Mouse (Mus musculus) heart, postnatal 10 days (tissue): ENCODE measurements around the gene Pacrg. TPM values are rescaled to one million over a fixed set of nuclear protein-coding genes. Genes with fewer than 3 reads are reported as not detected.

Experiments used
- DNase-seq, 2 experiments: peaks; one replicate each; pipeline ENCODE4 v3.0.0; 2021
- intact Hi-C: fragments of 180-260 bp; cut with DNase I; formaldehyde crosslinking; loops from one replicate; pipeline ENCODE4 v1.15.1; 2025
- total RNA-seq, 2 experiments: library from RNA; stranded (reverse); gene quantifications; 2 replicates each; pipeline ENCODE4 v1.2.3; 2021

The Pacrg gene
- total RNA-seq, 2 experiments from 2014 or later, result 0.60 to 1.5 TPM

- no peak for DNase-seq
- intact Hi-C loops, result loop anchor here (2.0 to 10.0 kb wide), 2 partner anchors 15 to 351 kb away; no protein-coding TSS in a partner anchor
Observed at GRCm38 (mm10) chr17:10393766-10394165, 446.3 kb downstream of the Pacrg start.

GRCm38 (mm10) chr17:10392342-10393034 lies 447.6 kb downstream of the Pacrg start:
- DNase-seq, result no peak
- intact Hi-C loops, result loop anchor here (10.0 kb wide), 1 partner anchor 352 kb away; no protein-coding TSS in a partner anchor

DNA sequence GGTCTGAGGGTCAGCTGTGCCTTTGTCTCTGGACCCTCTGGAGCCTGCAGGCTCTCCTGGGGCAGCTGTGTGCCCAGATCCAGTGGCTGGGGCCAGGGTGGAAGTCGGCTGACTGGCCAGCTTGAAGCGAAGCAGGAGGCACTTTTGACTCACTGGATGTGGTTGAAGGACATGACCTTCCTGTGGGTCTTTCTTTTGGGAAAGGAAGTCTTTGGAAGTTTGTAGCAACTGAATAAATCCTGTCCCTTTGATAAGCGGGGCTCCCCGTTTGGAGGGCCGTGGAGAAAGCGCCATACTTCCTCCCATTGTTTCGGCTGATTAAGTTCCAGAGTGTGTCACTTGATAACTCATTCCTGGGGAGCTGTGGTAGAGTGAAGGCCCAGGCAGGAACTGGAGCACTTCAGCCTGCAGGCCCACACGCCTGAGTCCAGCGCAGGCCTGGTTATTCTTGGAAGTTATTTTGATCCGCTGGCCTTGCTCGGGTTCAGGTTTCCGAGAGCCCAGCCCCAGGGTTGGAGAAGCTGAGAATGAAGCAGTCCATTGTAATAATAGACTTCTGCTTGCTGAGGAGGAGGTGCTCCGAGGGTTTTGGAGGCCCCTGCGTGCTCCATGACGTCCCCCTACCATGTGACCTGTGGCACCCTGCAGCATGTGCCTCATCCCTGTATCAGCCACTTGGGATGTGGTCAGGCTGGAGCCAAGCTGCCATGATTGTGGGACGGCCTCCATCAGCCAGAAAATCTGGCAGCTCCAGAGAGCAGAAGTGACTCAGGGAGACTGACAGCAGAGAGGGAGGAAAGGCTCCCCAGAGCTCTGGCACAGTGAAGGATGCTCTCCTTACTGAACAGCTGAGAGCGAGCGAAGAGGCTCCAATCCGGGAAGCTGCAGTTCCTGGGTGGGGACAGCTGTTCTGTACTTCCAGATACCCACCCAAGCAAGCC lies 449.6 kb downstream of the Pacrg start:
- intact Hi-C loops, result loop anchor here (1.0 to 10.0 kb wide), 4 partner anchors 23 to 354 kb away; no protein-coding TSS in a partner anchor
- DNase-seq, result peak; percentile 87 to 92

DNA sequence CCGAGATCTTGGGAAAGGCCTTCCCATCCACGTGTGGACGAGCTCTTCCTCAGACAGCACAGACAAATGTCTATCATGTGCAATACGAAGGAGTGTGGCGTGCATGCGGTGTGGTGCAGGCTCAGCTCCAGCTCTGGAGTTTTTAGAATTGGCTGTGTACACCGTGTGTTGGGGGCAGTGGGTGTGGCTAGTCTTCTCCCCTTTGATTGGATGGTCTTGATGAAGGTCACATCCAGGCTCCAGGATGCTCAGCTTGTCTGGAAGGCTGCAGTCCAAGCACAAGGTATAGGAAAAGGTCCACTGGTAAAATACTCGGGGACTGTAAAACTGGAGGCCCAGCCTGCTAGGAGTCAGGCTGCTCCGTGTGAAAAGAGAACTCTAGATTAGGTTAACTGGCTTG lies 450.4 kb downstream of the Pacrg start:
- DNase-seq, result peak; percentile 68 to 69
- intact Hi-C loops, result loop anchor here (1.0 to 10.0 kb wide), 4 partner anchors 22 to 355 kb away; no protein-coding TSS in a partner anchor

- no peak for DNase-seq
- intact Hi-C loops, result no loop called here
Observed at GRCm38 (mm10) chr17:10386548-10386947, 453.6 kb downstream of the Pacrg start.

DNA sequence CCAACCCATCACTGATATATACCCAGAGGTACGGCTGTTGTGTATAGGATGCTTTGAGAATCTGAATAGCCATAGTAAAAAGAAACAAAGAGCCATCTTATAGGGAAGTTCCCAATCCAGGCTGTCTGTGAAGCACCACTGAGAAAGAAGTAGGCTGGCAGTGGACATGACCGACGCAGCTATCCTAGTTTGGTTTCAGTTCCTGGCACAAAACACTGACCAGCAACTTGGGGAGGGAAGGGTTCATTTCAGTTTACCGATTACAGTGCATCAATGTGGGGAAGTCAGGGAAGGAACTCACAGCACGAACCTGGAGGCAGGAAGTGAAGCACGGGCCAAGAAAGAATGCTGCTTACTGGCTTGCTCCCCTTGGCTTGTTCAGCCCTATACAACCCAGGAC lies 456.7 kb downstream of the Pacrg start:
- intact Hi-C loops, result no loop called here
- no peak for DNase-seq

- DNase-seq, result peak; percentile 82 to 87
- intact Hi-C loops, result no loop called here
Observed at GRCm38 (mm10) chr17:10378467-10379175, 461.5 kb downstream of the Pacrg start.

DNA sequence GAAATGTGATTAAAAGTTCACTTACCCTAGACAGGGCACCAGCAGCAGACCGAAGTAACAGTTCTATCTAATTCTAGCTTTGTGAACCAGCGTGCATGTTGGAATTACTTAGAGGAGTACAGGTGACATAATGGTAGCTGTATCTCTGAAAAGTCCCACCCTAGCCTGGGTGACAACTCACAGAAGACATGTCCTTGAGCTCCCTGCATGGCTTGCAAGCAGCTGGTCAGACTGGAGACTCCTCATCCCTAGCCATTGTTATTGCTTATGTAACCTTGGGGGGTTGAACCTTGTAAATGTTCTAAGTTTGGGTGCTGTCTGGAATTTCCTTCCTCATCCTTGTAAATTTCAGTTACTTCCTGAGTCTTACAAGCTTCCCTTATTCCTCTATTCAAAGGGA lies 462.5 kb downstream of the Pacrg start:
- no peak for DNase-seq
- intact Hi-C loops, result no loop called here

- DNase-seq, result no peak
- intact Hi-C loops, result loop anchor here (5.0 kb wide), 1 partner anchor 617 kb away; no protein-coding TSS in a partner anchor
Observed at GRCm38 (mm10) chr17:10374316-10374715, 465.8 kb downstream of the Pacrg start.

GRCm38 (mm10) chr17:10373727-10374126 lies 466.4 kb downstream of the Pacrg start:
- intact Hi-C loops, result loop anchor here (2.0 to 5.0 kb wide), 2 partner anchors 119 to 616 kb away; no protein-coding TSS in a partner anchor
- DNase-seq, result no peak

- no peak for DNase-seq
- intact Hi-C loops, result loop anchor here (2.0 to 5.0 kb wide), 2 partner anchors 121 to 615 kb away; no protein-coding TSS in a partner anchor
Observed at GRCm38 (mm10) chr17:10372001-10372785, 467.9 kb downstream of the Pacrg start.

GRCm38 (mm10) chr17:10371472-10371871 lies 468.6 kb downstream of the Pacrg start:
- DNase-seq, result no peak
- intact Hi-C loops, result loop anchor here (5.0 kb wide), 1 partner anchor 614 kb away; no protein-coding TSS in a partner anchor

GRCm38 (mm10) chr17:10370660-10371130 lies 469.4 kb downstream of the Pacrg start:
- intact Hi-C loops, result loop anchor here (5.0 kb wide), 1 partner anchor 613 kb away; no protein-coding TSS in a partner anchor
- DNase-seq, result peak; percentile 63 to 64

GRCm38 (mm10) chr17:10369961-10370659 lies 470.0 kb downstream of the Pacrg start:
- no peak for DNase-seq
- intact Hi-C loops, result loop anchor here (5.0 kb wide), 1 partner anchor 613 kb away; no protein-coding TSS in a partner anchor

- DNase-seq, result no peak
- intact Hi-C loops, result loop anchor here (1.0 to 2.0 kb wide), 3 partner anchors 23 to 46 kb away; no protein-coding TSS in a partner anchor
Observed at GRCm38 (mm10) chr17:10367044-10367443, 473.1 kb downstream of the Pacrg start.

DNA sequence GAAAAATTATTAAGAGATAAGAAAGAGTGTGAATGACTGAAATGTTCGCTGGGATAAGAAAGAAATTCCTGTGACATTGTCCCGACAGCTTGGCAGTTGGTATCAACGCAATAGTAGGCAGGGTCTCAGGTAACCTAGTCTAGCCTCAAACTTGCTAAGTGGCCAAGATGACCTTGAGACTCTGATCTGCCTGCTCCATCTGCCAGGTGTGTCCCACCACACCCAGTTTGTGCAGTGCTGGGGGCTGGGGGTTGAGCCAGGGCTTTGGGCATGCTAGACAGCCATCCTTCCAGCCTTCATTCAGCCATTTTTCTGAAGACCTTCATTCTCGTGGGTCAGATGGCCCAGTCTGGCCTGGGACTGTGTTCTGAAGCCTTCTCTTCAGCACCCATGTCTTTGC lies 473.5 kb downstream of the Pacrg start:
- intact Hi-C loops, result loop anchor here (2.0 kb wide), 2 partner anchors 32 to 46 kb away; no protein-coding TSS in a partner anchor
- DNase-seq, result no peak

- intact Hi-C loops, result loop anchor here (2.0 kb wide), 2 partner anchors 31 to 45 kb away; no protein-coding TSS in a partner anchor
- DNase-seq, result no peak
Observed at GRCm38 (mm10) chr17:10365501-10366482, 474.3 kb downstream of the Pacrg start.
